Mouse (Mus musculus): Measurements from ENCODE around the gene Car11.
A peak's percentile ranks its signal among the peaks of the same experiment; 100 is the strongest.
"Not testable (repeated sequence)": the region's sequence is repeated elsewhere in the genome, so short reads cannot be mapped to it uniquely, and the experiment has no call there.

The Car11 gene

GRCm38 (mm10) chr7:45699523-45700141, at the start of gene Car11:
Car11 (plus strand) TSS chr7:45699843.
- DNase-seq (ENCODE audit: inconsistent ontology term): no peak

DNA sequence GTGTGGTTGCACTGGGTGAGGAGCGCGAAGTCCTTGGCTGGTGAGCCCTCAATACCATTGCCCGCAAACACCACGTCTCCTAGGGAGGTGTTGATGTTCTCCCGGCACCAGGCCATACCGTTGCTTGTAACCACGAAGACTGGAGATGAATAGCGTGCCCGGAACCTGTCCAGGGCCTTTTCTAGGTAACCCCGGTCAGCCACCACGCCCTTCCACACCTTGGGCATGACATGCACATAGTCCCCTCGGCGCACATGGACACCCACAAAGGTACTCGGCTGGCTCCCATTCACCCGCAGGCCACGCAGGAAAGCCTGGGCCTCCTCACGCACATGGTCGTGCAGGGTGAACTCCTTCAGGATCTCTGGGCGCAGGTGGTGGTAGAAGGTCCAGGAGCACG, 49.2 kb upstream of the Car11 start:
- not testable (repeated sequence) for DNase-seq (ENCODE audit: inconsistent ontology term)

- peak; percentile 13 for DNase-seq (ENCODE audit: inconsistent ontology term)
These were observed 45.1 kb upstream of the Car11 start for GRCm38 (mm10) chr7:45654424-45655047.

GRCm38 (mm10) chr7:45660746-45661478, 38.7 kb upstream of the Car11 start:
- no peak for DNase-seq (ENCODE audit: inconsistent ontology term)

GRCm38 (mm10) chr7:45661702-45662101, 37.9 kb upstream of the Car11 start:
- DNase-seq (ENCODE audit: inconsistent ontology term): not testable (repeated sequence)

- DNase-seq (ENCODE audit: inconsistent ontology term): no peak
These were observed 34.1 kb upstream of the Car11 start for GRCm38 (mm10) chr7:45665303-45666138.

- no peak for DNase-seq (ENCODE audit: inconsistent ontology term)
These were observed 33.5 kb upstream of the Car11 start, which contains the start of gene Fut2 for GRCm38 (mm10) chr7:45666161-45666560. Fut2 (minus strand) TSS chr7:45666394.

- DNase-seq (ENCODE audit: inconsistent ontology term): no peak
These were observed 31.9 kb upstream of the Car11 start for GRCm38 (mm10) chr7:45667761-45668160.

DNA sequence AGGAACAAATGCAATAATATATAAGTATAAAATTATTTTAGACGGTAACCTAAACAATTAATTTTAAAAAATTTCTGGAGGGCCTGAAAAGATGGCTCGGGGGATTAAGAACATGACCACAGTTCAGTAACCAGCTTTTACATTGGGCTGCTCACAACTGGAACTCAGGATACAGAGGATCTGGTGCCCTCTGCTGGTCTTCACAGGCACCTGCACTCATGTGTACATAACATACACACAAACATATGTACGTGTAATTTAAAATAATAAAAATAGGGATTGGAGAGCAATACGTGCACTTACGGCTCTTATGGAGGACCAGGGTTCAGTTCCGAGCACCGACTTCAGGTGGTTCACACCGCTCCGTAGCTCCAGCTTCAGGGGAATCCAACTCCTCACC, 30.7 kb upstream of the Car11 start:
- DNase-seq (ENCODE audit: inconsistent ontology term): no peak

GRCm38 (mm10) chr7:45677627-45678295, 21.9 kb upstream of the Car11 start:
- DNase-seq (ENCODE audit: inconsistent ontology term): no peak

GRCm38 (mm10) chr7:45678513-45678912, 21.1 kb upstream of the Car11 start:
- DNase-seq (ENCODE audit: inconsistent ontology term): no peak

- DNase-seq (ENCODE audit: inconsistent ontology term): peak; percentile 93
These were observed 19.5 kb upstream of the Car11 start for GRCm38 (mm10) chr7:45679966-45680621.

- no peak for DNase-seq (ENCODE audit: inconsistent ontology term)
These were observed 18.5 kb upstream of the Car11 start for GRCm38 (mm10) chr7:45681046-45681736.

GRCm38 (mm10) chr7:45682144-45683126, 17.2 kb upstream of the Car11 start:
- DNase-seq (ENCODE audit: inconsistent ontology term): peak; percentile 79

DNA sequence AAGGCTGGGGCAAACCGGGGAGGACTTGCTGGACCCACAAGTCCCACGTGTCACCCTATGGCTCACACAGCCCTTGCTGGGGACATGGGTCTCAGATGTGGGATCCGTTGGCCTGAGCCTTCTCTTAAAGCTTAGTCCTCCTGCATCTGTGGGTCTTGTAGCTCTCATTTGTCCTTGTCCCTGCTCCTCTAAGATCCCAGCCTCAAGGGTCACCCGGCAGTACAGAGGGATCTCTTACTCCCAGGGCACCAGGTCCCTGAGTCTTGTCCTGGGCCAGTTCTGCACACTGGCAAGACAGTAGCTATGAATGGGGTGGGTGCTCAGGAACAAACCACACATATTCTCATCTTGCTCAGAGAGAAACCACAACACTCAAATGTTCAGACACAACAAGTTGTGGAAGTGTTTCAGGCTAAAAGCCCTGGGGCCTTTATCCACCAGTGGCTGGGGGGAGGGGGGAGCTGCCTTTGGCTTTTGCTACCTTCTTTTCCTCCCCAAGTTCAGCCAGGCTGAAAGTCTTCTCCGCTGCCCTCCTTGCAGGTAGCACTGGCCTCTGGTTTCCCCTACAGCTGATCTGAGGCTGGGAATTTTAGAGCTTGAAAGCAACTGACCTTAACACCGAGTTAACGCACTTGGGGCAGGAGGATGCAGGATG, 16.1 kb upstream of the Car11 start, which contains the start of gene Ntn5:
Gene Ntn5 (plus strand): TSS at position 627 of the 655 bp plus-strand sequence.
- DNase-seq (ENCODE audit: inconsistent ontology term): no peak

DNA sequence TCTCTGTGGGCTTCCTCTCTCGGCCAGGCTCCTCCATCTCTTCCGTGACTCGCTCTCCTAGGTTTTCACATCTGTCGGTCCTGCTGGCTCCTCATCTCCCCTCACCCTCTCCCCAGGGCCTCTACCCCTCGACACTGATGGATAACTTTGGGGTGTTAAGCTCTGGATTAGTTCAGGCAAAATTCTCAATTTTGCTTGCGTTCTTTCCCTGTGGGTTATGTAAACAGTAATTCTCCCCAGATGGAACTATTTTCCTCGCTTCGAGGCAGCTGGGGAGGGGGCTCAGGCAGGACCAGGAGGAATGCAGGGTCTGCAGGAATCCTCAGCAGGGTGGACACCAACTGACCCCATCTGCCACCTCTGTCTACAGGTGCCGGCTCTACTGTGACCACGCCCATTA, 13.8 kb upstream of the Car11 start:
- no peak for DNase-seq (ENCODE audit: inconsistent ontology term)

GRCm38 (mm10) chr7:45686841-45687240, 12.8 kb upstream of the Car11 start:
- DNase-seq (ENCODE audit: inconsistent ontology term): no peak

DNA sequence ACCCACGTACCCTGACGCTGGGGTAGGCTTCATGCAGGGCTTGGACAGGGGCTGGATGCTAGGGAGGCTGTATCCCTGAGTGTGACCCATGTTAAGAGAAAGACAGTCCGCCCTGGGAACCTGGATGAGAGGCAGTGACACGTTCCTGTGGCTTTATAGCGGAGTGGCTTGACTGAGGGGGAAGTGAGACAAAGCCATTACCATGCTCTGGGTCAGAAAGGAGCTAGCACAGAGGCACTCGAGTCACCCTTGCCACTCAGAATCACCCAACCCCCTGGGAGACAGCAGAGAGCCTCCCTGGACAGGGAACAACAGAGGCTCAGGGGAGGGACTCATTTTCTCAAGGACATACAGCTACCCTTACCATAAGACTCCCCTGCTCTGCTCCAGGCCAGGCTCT, 10.5 kb upstream of the Car11 start:
- DNase-seq (ENCODE audit: inconsistent ontology term): no peak
